Mouse (Mus musculus): ENCODE data around the gene 4933417A18Rik. TPM values are rescaled to one million over a fixed set of nuclear protein-coding genes. Genes with fewer than 3 reads are reported as not detected.
"Not testable (repeated sequence)": the region's sequence is repeated elsewhere in the genome, so short reads cannot be mapped to it uniquely, and the experiment has no call there.

The 4933417A18Rik gene
- polyA plus RNA-seq, 1 experiment = not detected

GRCm38 (mm10) chr13:34942370-34942769 lies 18.2 kb downstream of the 4933417A18Rik start:
- Histone ChIP-seq H3K27ac (ENCODE audit: insufficient read depth, low read length) (no peak overlapping the region), H3K4me3 (ENCODE audit: insufficient read depth, low read length) (no peak overlapping the region), H3K4me1 (ENCODE audit: control insufficient read depth, insufficient read depth, low read length) (no peaks in the 10 kb centered on the region)
- TF ChIP-seq POLR2A (IDR thresholded peaks at IDR 0.05; ENCODE audit: low read depth, low read length) = no peak
- no peak for TF ChIP-seq CTCF (IDR thresholded peaks at IDR 0.05; ENCODE audit: borderline replicate concordance, insufficient read depth, low read length)

- H3K4me1 ChIP-seq (ENCODE audit: control insufficient read depth, insufficient read depth, low read length); H3K4me3 ChIP-seq (ENCODE audit: insufficient read depth, low read length); H3K27ac ChIP-seq (ENCODE audit: insufficient read depth, low read length): not testable (repeated sequence)
Observed at GRCm38 (mm10) chr13:34951437-34951836, 27.2 kb downstream of the 4933417A18Rik start.

GRCm38 (mm10) chr13:34956901-34957300 lies 32.7 kb downstream of the 4933417A18Rik start:
- Histone ChIP-seq H3K4me1 (ENCODE audit: control insufficient read depth, insufficient read depth, low read length) (no peaks in the 10 kb centered on the region), H3K27ac (ENCODE audit: insufficient read depth, low read length) (no peak overlapping the region), H3K4me3 (ENCODE audit: insufficient read depth, low read length) (no peak overlapping the region)
- TF ChIP-seq CTCF (IDR thresholded peaks at IDR 0.05; ENCODE audit: borderline replicate concordance, insufficient read depth, low read length) = no peak
- no peak for TF ChIP-seq POLR2A (IDR thresholded peaks at IDR 0.05; ENCODE audit: low read depth, low read length)

GRCm38 (mm10) chr13:34958158-34958557 lies 33.9 kb downstream of the 4933417A18Rik start:
- H3K4me1 ChIP-seq (ENCODE audit: control insufficient read depth, insufficient read depth, low read length); H3K27ac ChIP-seq (ENCODE audit: insufficient read depth, low read length): not testable (repeated sequence)

GRCm38 (mm10) chr13:34960996-34961770 lies 37.0 kb downstream of the 4933417A18Rik start:
- Histone ChIP-seq H3K27ac (ENCODE audit: insufficient read depth, low read length) (no peak overlapping the region), H3K4me1 (ENCODE audit: control insufficient read depth, insufficient read depth, low read length) (0 out of 2 replicates have a peak, but pooled peaks cover 3% of the 10 kb centered on the region), H3K4me3 (ENCODE audit: insufficient read depth, low read length) (no peak overlapping the region)
- no peak for TF ChIP-seq POLR2A (IDR thresholded peaks at IDR 0.05; ENCODE audit: low read depth, low read length)
- no peak for TF ChIP-seq CTCF (IDR thresholded peaks at IDR 0.05; ENCODE audit: borderline replicate concordance, insufficient read depth, low read length)

More at GRCm38 (mm10) chr13:34958158-34958557, 33.9 kb downstream of the 4933417A18Rik start:
- H3K4me3 ChIP-seq (ENCODE audit: insufficient read depth, low read length) = not testable (repeated sequence)

- TF ChIP-seq CTCF (IDR thresholded peaks at IDR 0.05; ENCODE audit: borderline replicate concordance, insufficient read depth, low read length) (no peak), POLR2A (IDR thresholded peaks at IDR 0.05; ENCODE audit: low read depth, low read length) (no peak)
- peak within 1 kb of the TSS; percentile 52 for H3K4me3 ChIP-seq (ENCODE audit: insufficient read depth, low read length)
- H3K4me1 ChIP-seq (ENCODE audit: control insufficient read depth, insufficient read depth, low read length) = 0 out of 2 replicates have a peak, but pooled peaks cover 3% of the 10 kb centered on the region
- no peak within 1 kb of the TSS for H3K27ac ChIP-seq (ENCODE audit: insufficient read depth, low read length)
Observed at GRCm38 (mm10) chr13:34963511-34964397, 39.5 kb downstream of the 4933417A18Rik start, which contains the start of gene Eci3. TSS of gene Eci3 (minus strand) at chr13:34963810.

GRCm38 (mm10) chr13:34964419-34964818 lies 40.2 kb downstream of the 4933417A18Rik start:
- 0 out of 2 replicates have a peak, but pooled peaks cover 3% of the 10 kb centered on the region for H3K4me1 ChIP-seq (ENCODE audit: control insufficient read depth, insufficient read depth, low read length)
- no peak overlapping the region for H3K27ac ChIP-seq (ENCODE audit: insufficient read depth, low read length)
- TF ChIP-seq CTCF (IDR thresholded peaks at IDR 0.05; ENCODE audit: borderline replicate concordance, insufficient read depth, low read length) (no peak), POLR2A (IDR thresholded peaks at IDR 0.05; ENCODE audit: low read depth, low read length) (no peak)
- H3K4me3 ChIP-seq (ENCODE audit: insufficient read depth, low read length) = peak overlapping the region; percentile 52; the same call in 1 of the 2 replicates

GRCm38 (mm10) chr13:34964866-34965265 lies 40.7 kb downstream of the 4933417A18Rik start:
- no peak for TF ChIP-seq POLR2A (IDR thresholded peaks at IDR 0.05; ENCODE audit: low read depth, low read length)
- no peak for TF ChIP-seq CTCF (IDR thresholded peaks at IDR 0.05; ENCODE audit: borderline replicate concordance, insufficient read depth, low read length)
- H3K4me1 ChIP-seq (ENCODE audit: control insufficient read depth, insufficient read depth, low read length) = 0 out of 2 replicates have a peak, but pooled peaks cover 3% of the 10 kb centered on the region
- H3K4me3 ChIP-seq (ENCODE audit: insufficient read depth, low read length) = no peak overlapping the region
- H3K27ac ChIP-seq (ENCODE audit: insufficient read depth, low read length) = no peak overlapping the region

- not testable (repeated sequence) for H3K4me1 ChIP-seq (ENCODE audit: control insufficient read depth, insufficient read depth, low read length); H3K27ac ChIP-seq (ENCODE audit: insufficient read depth, low read length); H3K4me3 ChIP-seq (ENCODE audit: insufficient read depth, low read length)
Observed at GRCm38 (mm10) chr13:34965647-34966046, 41.4 kb downstream of the 4933417A18Rik start.

- not testable (repeated sequence) for H3K27ac ChIP-seq (ENCODE audit: insufficient read depth, low read length); H3K4me1 ChIP-seq (ENCODE audit: control insufficient read depth, insufficient read depth, low read length); H3K4me3 ChIP-seq (ENCODE audit: insufficient read depth, low read length)
Observed at GRCm38 (mm10) chr13:34972456-34972855, 48.2 kb downstream of the 4933417A18Rik start.

All from embryonic fibroblast, embryonic 13.5 days (primary cell).